Mouse (Mus musculus) stomach, postnatal 0 days (tissue): ENCODE results near the gene Wrb. TPM values are rescaled to one million over a fixed set of nuclear protein-coding genes. Genes with fewer than 3 reads are reported as not detected.
"Not testable (repeated sequence)": the region's sequence is repeated elsewhere in the genome, so short reads cannot be mapped to it uniquely, and the experiment has no call there.

Source experiments
- ATAC-seq: fragments of 200-750 bp; cut with Nextera tagmentation; 2 replicates; pipeline ENCODE4 v1.8.0; 2017; ENCODE audit not compliant: low FRiP score, low TSS enrichment
- DNase-seq: peaks from one replicate; pipeline ENCODE4 v3.0.0-alpha.2; 2016; ENCODE audit warnings: low spot score
- H3K27ac ChIP-seq: fragments of 300-500 bp; sonication (generic); replicated peaks from 2 replicates; pipeline ENCODE4 v1.5.1; 2014; ENCODE audit warnings: mild to moderate bottlenecking, control low read depth
- H3K27me3 ChIP-seq: fragments of 300-500 bp; sonication (generic); 2 replicates; pipeline ENCODE4 v1.6.1; 2014; ENCODE audit warnings: low read length; ENCODE audit not compliant: control insufficient read depth, insufficient read depth
- H3K36me3 ChIP-seq: fragments of 300-500 bp; sonication (generic); 2 replicates; pipeline ENCODE4 v1.6.1; 2014; ENCODE audit warnings: low read length, mixed read lengths; ENCODE audit not compliant: control insufficient read depth, insufficient read depth
- H3K4me1 ChIP-seq: fragments of 300-500 bp; sonication (generic); replicated peaks from 2 replicates; pipeline ENCODE4 v1.6.1; 2014; ENCODE audit warnings: antibody characterized with exemption; ENCODE audit not compliant: control insufficient read depth, insufficient read depth
- H3K4me2 ChIP-seq: fragments of 300-500 bp; sonication (generic); replicated peaks from 2 replicates; pipeline ENCODE4 v1.6.1; 2014; ENCODE audit warnings: low read depth, mild to moderate bottlenecking, control low read depth, moderate library complexity
- H3K4me3 ChIP-seq: fragments of 300-500 bp; sonication (generic); 2 replicates; pipeline ENCODE4 v1.5.1; 2014; ENCODE audit warnings: low read depth, low read length, control low read depth
- H3K9ac ChIP-seq: fragments of 300-500 bp; sonication (generic); 2 replicates; pipeline ENCODE4 v1.6.1; 2014; ENCODE audit warnings: mild to moderate bottlenecking, low read length, control low read depth, mixed read lengths
- H3K9me3 ChIP-seq: fragments of 300-500 bp; sonication (generic); 2 replicates; pipeline ENCODE4 v1.6.1; 2016; ENCODE audit warnings: low read length; ENCODE audit not compliant: control insufficient read depth
- CTCF ChIP-seq: IDR thresholded peaks from 2 replicates; pipeline ENCODE4 v1.5.1; 2016; ENCODE audit warnings: antibody characterized with exemption, low read depth, mild to moderate bottlenecking, moderate library complexity
- EP300 ChIP-seq: optimal IDR thresholded peaks from 2 replicates; pipeline ENCODE3; 2016; ENCODE audit warnings: antibody characterized with exemption
- WGBS: fragments of 180-500 bp; shearing (Covaris S2); extraction: QIAGEN DNeasy Blood & Tissue Kit; methylation state at CpG from one replicate; pipeline ENCODE4 v1.1.7; 2014; 5-methylcytosine and 5-hydroxymethylcytosine counted together
- polyA plus RNA-seq: library from polyadenylated mRNA; unstranded; fragments of >200 nt; fragmentation: Nextera tagmentation; extraction: Ambion mirVana; gene quantifications from 2 replicates; pipeline ENCODE4 v1.2.1, GENCODE M21; 2015

Wrb gene
- 29.9 and 33.1 TPM in 2 replicates for polyA plus RNA-seq

- Histone ChIP-seq H3K9ac (peak within 1 kb of the TSS; percentile 62), H3K9me3 (no peaks in the 10 kb centered on the region), H3K4me1 (0 out of 2 replicates have a peak, but pooled peaks cover 2% of the 10 kb centered on the region), H3K27me3 (no peaks in the 10 kb centered on the region), H3K4me2 (peak within 1 kb of the TSS; percentile 84), H3K36me3 (no peaks in the 10 kb centered on the region), H3K4me3 (peak within 1 kb of the TSS; percentile 62), H3K27ac (peak within 1 kb of the TSS; percentile 69)
- WGBS = under 1% methylated on average over 68 of the region's 68 CpGs
- peak; percentile 97 for ATAC-seq
- DNase-seq = peak; percentile 99
- peak; percentile 98 for TF ChIP-seq CTCF
- TF ChIP-seq EP300 = no peak
These were observed at the start of gene Wrb for GRCm38 (mm10) chr16:96145110-96145800. Gene Wrb, plus strand, starts transcription at chr16:96145407.

- Histone ChIP-seq H3K36me3 (no peaks in the 10 kb centered on the region), H3K9me3 (no peaks in the 10 kb centered on the region), H3K27me3 (no peaks in the 10 kb centered on the region), H3K4me2 (no peak overlapping the region), H3K4me3 (no peak overlapping the region), H3K9ac (no peak overlapping the region), H3K4me1 (0 out of 2 replicates have a peak, but pooled peaks cover 5% of the 10 kb centered on the region), H3K27ac (no peak overlapping the region)
- DNase-seq (no peak), ATAC-seq (no peak)
- 64% methylated on average over 5 of the region's 5 CpGs for WGBS
- TF ChIP-seq EP300 (no peak), CTCF (no peak)
These were observed 49.2 kb upstream of the Wrb start for GRCm38 (mm10) chr16:96095966-96096365.

- DNase-seq, H3K4me3 ChIP-seq, H3K9me3 ChIP-seq, ATAC-seq, H3K36me3 ChIP-seq, H3K9ac ChIP-seq, H3K27ac ChIP-seq, H3K4me1 ChIP-seq, H3K4me2 ChIP-seq, H3K27me3 ChIP-seq: not testable (repeated sequence)
These were observed 47.4 kb upstream of the Wrb start for GRCm38 (mm10) chr16:96097811-96098210.

GRCm38 (mm10) chr16:96103036-96103435, 42.2 kb upstream of the Wrb start:
- H3K36me3 ChIP-seq = no peaks in the 10 kb centered on the region
- no peak overlapping the region for H3K9ac ChIP-seq
- no peak overlapping the region for H3K27ac ChIP-seq
- TF ChIP-seq EP300 (no peak), CTCF (peak; percentile 73)
- ATAC-seq (no peak), DNase-seq (no peak)
- H3K4me1 ChIP-seq = no peaks in the 10 kb centered on the region
- H3K27me3 ChIP-seq = no peaks in the 10 kb centered on the region
- 50% methylated on average over 2 of the region's 2 CpGs for WGBS
- H3K4me2 ChIP-seq = no peak overlapping the region
- 0 out of 2 replicates have a peak, but pooled peaks cover 3% of the 10 kb centered on the region for H3K9me3 ChIP-seq
- H3K4me3 ChIP-seq = no peak overlapping the region

- no peak overlapping the region for H3K27ac ChIP-seq
- no peak overlapping the region for H3K9ac ChIP-seq
- no peaks in the 10 kb centered on the region for H3K4me1 ChIP-seq
- no peak for TF ChIP-seq EP300
- no peak for TF ChIP-seq CTCF
- 0 out of 2 replicates have a peak, but pooled peaks cover 3% of the 10 kb centered on the region for H3K9me3 ChIP-seq
- DNase-seq (no peak), ATAC-seq (no peak)
- H3K36me3 ChIP-seq = no peaks in the 10 kb centered on the region
- no peak overlapping the region for H3K4me2 ChIP-seq
- 46% methylated on average over 4 of the region's 4 CpGs for WGBS
- no peak overlapping the region for H3K4me3 ChIP-seq
- H3K27me3 ChIP-seq = no peaks in the 10 kb centered on the region
These were observed 35.5 kb upstream of the Wrb start for GRCm38 (mm10) chr16:96109673-96110072.

- no peak overlapping the region for H3K4me3 ChIP-seq
- H3K36me3 ChIP-seq = no peaks in the 10 kb centered on the region
- H3K4me2 ChIP-seq = no peak overlapping the region
- DNase-seq = no peak
- no peak overlapping the region for H3K27ac ChIP-seq
- 77% methylated on average over 5 of the region's 5 CpGs for WGBS
- no peak overlapping the region for H3K9ac ChIP-seq
- no peaks in the 10 kb centered on the region for H3K27me3 ChIP-seq
- no peaks in the 10 kb centered on the region for H3K4me1 ChIP-seq
- TF ChIP-seq EP300 = no peak
- no peak for TF ChIP-seq CTCF
- H3K9me3 ChIP-seq = 0 out of 2 replicates have a peak, but pooled peaks cover 3% of the 10 kb centered on the region
- no peak for ATAC-seq
These were observed 34.4 kb upstream of the Wrb start for GRCm38 (mm10) chr16:96110655-96111345.
